Mouse (Mus musculus) olfactory bulb, adult 2 months (tissue): Measurements from ENCODE around the gene Gsk3a. TPM values are rescaled to one million over a fixed set of nuclear protein-coding genes. Genes with fewer than 3 reads are reported as not detected.
A peak's percentile ranks its signal among the peaks of the same experiment; 100 is the strongest.

Source experiments
- H3K27ac ChIP-seq: fragments of 200-500 bp; 2 replicates; pipeline ENCODE4 v1.5.1; 2012; ENCODE audit warnings: low read depth, low read length; ENCODE audit not compliant: insufficient read depth
- H3K4me1 ChIP-seq: fragments of 200-500 bp; 2 replicates; pipeline ENCODE4 v1.6.1; 2012; ENCODE audit warnings: low read length; ENCODE audit not compliant: control insufficient read depth, insufficient read depth
- H3K4me3 ChIP-seq: fragments of 200-500 bp; 2 replicates; pipeline ENCODE4 v1.5.1; 2012; ENCODE audit warnings: mild to moderate bottlenecking, low read depth, low read length, moderate library complexity; ENCODE audit not compliant: insufficient read depth
- CTCF ChIP-seq: fragments of 200-500 bp; IDR thresholded peaks from 2 replicates; pipeline ENCODE4 v1.5.1; 2012; ENCODE audit warnings: low read depth, mild to moderate bottlenecking, low read length, moderate library complexity; ENCODE audit not compliant: insufficient read depth
- POLR2A ChIP-seq: fragments of 200-500 bp; IDR thresholded peaks from 2 replicates; pipeline ENCODE4 v1.6.1; 2012; ENCODE audit warnings: mild to moderate bottlenecking, low read depth, low read length, moderate library complexity; ENCODE audit not compliant: insufficient read depth
- WGBS: fragments of 180-500 bp; shearing (Covaris S2); methylation state at CpG from one replicate; pipeline ENCODE4 v1.1.7; 2018; 5-methylcytosine and 5-hydroxymethylcytosine counted together
- polyA plus RNA-seq: library from polyadenylated mRNA; stranded (reverse); fragments of >200 nt; gene quantifications from 2 replicates; pipeline ENCODE4 v1.2.4, GENCODE M21; 2012; ENCODE audit warnings: low replicate concordance; ENCODE audit not compliant: missing spikeins, insufficient read depth, insufficient read length

Gsk3a gene
- polyA plus RNA-seq, 1 experiment, result not detected

DNA sequence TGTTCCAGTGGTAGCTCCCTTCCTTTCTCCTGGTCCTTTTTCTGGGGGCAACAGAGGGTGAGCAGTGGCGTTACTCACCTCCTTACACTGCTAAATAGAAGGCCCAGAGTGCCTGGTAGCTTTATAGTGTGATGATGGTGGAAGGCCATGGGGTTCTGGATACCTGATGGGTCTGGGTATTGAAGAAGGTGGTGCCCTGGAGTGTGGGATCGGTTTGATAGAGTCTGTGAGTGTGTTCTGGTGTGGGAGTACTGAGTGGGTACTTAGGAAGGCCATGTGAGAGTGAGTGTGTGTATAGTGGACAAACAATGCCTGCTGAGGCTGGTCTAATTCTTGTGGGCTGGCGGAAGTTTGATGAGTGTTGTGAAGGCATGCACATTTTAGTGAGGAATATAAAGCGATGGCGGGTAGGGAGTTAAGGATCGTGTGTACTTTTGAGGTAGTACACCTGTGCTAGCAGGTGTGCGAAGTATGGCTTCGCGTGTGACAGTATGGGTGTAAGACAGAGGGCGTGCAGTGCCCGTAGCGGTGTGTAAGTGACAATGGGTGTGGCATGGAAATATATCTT lies 43.6 kb upstream of the Gsk3a start:
- TF ChIP-seq POLR2A (no peak), CTCF (no peak)
- Histone ChIP-seq H3K4me1 (peaks cover 43% of the 10 kb centered on the region), H3K27ac (peak overlapping the region; percentile 99), H3K4me3 (peak overlapping the region; percentile 40)
- WGBS, result 10% methylated on average over 12 of the region's 12 CpGs

DNA sequence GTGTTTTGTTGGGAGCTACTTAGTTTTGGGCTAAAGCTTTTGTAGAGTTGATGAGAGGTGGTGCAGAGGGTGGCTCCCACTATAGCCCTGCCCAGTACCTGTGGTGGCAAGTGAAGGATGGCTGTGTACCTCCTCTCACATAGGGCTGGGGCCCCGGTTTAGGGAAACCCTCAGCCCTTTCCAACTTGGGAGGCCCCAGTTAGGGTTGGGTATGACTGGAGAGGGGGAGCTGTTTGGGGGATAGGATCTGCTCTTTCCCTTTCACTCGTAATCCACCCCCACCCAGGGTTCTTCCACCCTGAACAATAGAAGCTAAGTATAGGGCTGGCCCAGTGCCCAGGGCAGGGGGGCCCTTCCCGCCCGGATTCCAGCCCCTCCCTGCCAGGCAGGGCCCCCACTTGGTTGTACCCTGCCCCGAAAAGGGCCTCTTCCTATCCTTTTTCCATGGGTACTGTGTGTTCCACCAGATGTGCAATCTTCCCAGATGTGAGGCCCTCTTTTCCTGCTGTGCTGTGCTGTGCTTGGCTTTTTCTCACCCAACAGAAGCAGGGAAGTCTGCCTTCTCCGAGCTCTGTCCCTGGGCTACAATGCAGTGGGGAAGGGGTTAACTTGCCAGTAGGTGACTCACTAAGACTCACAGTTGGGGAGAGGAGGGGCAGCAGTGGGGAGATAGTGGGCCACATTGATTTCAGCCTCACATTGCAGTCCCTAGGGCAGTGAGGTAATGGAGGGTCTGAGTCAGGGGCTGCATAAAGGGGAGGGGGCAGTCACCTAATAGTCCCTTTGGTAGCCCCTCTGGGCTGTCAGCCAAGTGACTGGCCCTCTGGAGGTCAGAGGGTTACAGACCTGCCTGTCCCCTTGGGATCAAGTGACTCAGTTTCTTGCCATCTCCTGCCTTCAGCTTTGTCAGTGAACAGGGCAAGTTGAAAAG lies 42.5 kb upstream of the Gsk3a start:
- Histone ChIP-seq H3K4me3 (peak overlapping the region; percentile 61), H3K27ac (peak overlapping the region; percentile 99), H3K4me1 (peaks cover 51% of the 10 kb centered on the region)
- TF ChIP-seq POLR2A (no peak), CTCF (no peak)
- 1% methylated on average over 6 of the region's 6 CpGs for WGBS

DNA sequence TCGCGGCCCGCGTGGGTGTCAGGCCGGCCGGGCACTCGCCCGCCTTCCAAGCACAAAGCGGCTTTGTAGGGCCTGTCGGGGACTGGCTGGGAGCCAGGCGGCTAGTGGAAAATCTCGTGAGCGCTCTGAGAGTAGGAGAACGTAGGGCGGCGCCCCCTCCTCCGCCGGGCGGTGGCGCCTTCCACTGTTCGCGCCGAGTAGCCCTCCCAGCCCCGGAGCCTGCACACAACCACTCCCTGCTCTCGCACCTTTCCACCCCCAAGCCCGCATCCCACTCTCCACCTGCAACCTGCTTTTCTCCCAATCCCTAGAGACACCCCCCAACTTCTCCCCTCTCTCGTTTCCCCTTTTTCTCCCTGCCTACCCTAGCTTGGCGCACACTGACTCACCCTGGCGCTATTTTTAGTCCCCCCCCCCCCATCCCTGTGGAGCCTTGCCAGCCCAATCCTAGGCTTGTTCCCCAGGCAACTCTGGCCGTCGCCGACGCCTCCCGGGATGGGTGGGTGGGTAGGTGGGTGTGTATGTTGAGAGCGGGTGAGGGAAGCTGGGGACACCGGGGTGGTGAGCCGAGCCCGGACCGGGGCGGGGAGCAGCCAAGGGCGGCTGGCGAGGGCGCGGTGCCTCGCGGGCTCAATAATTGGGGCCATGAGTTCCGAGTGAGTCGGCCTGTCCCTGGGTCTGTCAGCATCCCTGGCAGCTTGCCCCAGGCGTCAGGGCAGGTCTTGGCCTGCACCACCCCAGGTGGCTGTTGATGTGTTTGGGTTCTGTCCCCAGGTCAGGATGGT lies 41.6 kb upstream of the Gsk3a start:
- TF ChIP-seq POLR2A (0 out of 2 replicates have a peak, but pooled peaks have one; percentile 31), CTCF (0 out of 2 replicates have a peak, but pooled peaks have one; percentile 22)
- H3K4me3 ChIP-seq, result peak overlapping the region; percentile 61
- H3K4me1 ChIP-seq, result peaks cover 50% of the 10 kb centered on the region
- under 1% methylated on average over 47 of the region's 49 CpGs for WGBS
- peak overlapping the region; percentile 99 for H3K27ac ChIP-seq

DNA sequence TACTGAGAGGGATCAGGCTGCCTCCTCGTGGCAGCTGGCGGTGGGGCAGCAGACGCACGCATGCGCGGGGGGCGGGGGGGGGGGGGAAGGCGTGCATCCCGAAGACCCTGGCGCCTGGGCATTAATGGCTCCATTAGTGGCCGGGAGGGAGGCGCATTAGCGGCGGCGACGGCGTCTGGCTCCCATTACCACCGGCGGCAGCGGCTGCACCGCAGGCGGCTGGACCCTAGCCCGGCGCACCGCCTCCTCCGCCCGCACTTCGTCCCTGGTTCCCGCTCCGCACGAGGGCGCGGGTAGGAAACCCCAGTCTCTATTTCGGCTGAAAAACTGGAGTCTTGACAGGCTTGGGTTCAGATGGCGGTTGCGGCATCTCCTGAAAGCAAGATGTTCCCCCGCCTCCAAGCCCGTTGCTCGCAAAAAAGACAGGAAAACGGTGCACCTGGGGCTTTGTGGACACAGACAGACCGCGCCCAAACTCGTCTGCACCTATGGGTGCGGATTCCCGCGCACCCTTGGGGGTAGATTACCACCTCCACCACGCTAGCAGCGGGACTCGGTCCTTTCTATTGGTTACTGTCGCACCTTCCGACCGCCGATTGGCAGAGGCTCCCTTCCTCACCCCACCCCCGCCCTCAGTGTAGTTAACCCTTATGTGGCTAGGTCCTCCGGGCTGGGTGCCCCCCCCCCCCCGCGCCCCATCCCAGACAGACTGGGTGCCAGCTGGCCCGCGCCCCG lies 40.9 kb upstream of the Gsk3a start:
- peak overlapping the region; percentile 61 for H3K4me3 ChIP-seq
- under 1% methylated on average over 59 of the region's 60 CpGs for WGBS
- H3K27ac ChIP-seq, result peak overlapping the region; percentile 99
- TF ChIP-seq POLR2A (peak; percentile 38; the same call in 1 of the 2 replicates), CTCF (no peak)
- H3K4me1 ChIP-seq, result peaks cover 45% of the 10 kb centered on the region

DNA sequence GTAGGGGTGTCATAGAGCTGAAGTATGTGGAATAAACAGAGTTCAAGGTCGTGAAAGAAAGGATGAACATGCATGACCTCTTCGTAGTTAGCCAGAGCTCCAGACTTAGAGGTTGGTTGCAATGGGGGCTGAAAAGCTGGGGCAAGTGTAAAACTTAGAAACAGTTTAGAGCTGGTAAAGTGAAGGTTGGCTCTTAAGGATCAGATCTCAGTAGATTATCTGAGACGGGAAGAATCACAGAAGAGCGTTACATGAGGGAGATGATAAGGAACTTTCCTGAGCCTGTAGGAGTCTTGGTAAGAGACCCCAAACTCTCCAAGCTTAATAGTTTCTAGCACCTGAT lies 40.3 kb upstream of the Gsk3a start:
- Histone ChIP-seq H3K27ac (peak overlapping the region; percentile 53), H3K4me1 (peaks cover 46% of the 10 kb centered on the region), H3K4me3 (no peak overlapping the region)
- WGBS, result 4% methylated on average over 4 of the region's 4 CpGs
- no peak for TF ChIP-seq CTCF
- TF ChIP-seq POLR2A, result no peak

DNA sequence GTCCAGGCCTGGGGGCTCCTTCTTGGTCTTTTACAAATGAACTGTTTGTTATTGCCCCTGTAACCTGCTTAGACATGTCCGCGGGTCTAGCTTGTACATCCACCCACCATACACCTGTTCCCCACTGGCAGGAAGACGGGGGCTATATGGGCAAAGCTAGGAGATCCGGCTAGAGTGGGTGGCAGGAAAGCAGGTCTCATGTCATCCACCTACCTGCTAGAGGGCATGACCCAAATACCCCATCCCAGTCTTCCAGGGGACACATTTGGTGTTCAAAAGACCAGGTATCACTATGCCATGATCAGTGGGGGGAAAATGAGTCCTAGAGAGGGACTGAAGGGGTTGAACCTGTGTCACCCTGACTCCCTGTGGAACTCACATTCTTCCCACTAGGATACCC lies 39.8 kb upstream of the Gsk3a start:
- TF ChIP-seq CTCF (no peak), POLR2A (no peak)
- 76% methylated on average over 4 of the region's 4 CpGs for WGBS
- Histone ChIP-seq H3K4me1 (peaks cover 51% of the 10 kb centered on the region), H3K27ac (peak overlapping the region; percentile 53; the same call in 1 of the 2 replicates), H3K4me3 (no peak overlapping the region)

DNA sequence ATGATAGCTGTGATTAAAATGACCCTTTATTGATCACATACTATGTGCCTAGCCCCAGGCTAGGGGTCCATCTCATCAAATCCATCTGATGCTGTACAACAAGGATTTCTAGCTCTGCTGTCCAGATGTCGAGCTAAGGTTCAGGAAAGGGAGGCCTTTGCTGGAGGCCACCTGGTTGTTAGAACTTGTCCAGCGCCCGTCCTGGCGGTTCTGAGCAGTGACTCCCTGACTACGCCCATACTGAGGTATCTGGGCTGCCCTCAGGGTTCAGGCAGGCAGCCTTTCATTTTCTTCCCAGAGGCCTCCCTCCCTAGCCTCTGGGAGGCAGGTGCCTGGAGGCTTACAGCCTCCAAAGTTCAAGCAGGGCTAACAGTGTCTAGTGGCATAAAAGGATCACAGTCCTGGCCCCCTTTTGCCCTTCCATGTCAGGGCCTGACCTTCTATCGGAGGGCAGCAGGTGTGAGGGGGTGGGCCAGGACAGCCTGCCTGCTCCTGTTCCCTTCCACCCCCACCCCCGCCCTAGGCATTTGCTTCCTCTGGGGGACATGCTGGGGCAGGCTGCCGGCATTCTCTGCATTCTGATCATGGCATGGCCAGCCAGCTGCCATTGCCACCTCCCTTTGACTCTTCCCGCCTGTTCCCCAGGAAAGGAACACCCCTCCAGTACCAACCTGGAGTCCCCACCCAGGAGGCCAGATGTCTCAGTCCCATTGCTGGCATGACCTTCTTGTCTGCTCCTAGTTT lies 38.1 kb upstream of the Gsk3a start:
- no peak overlapping the region for H3K4me3 ChIP-seq
- peaks cover 59% of the 10 kb centered on the region for H3K4me1 ChIP-seq
- TF ChIP-seq CTCF, result no peak
- TF ChIP-seq POLR2A, result no peak
- peak overlapping the region; percentile 1; the same call in 1 of the 2 replicates for H3K27ac ChIP-seq
- 57% methylated on average over 9 of the region's 9 CpGs for WGBS
